Mouse (Mus musculus) heart, postnatal 25 days (tissue): ENCODE data around the gene Myo9b. TPM values are rescaled to one million over a fixed set of nuclear protein-coding genes. Genes with fewer than 3 reads are reported as not detected.

Experiments used
- DNase-seq: peaks from one replicate; pipeline ENCODE4 v3.0.0; 2022; ENCODE audit warnings: low spot score
- intact Hi-C: fragments of 180-260 bp; cut with DNase I; formaldehyde crosslinking; loops from one replicate; pipeline ENCODE4 v1.15.1; 2025
- total RNA-seq, 2 experiments: library from RNA; stranded (reverse); gene quantifications; 2 replicates each; pipeline ENCODE4 v1.2.3; 2021

Myo9b gene
- total RNA-seq, 2 experiments from 2014 or later = 26.2 to 28.6 TPM

GRCm38 (mm10) chr8:71346581-71346980 lies 74.1 kb downstream of the Myo9b start:
- intact Hi-C loops = loop anchor here (10.0 kb wide), 1 partner anchor 422 kb away; no protein-coding TSS in a partner anchor
- no peak for DNase-seq

- intact Hi-C loops = no loop called here
- DNase-seq = no peak
These were observed 78.6 kb downstream of the Myo9b start for GRCm38 (mm10) chr8:71351117-71351516.

DNA sequence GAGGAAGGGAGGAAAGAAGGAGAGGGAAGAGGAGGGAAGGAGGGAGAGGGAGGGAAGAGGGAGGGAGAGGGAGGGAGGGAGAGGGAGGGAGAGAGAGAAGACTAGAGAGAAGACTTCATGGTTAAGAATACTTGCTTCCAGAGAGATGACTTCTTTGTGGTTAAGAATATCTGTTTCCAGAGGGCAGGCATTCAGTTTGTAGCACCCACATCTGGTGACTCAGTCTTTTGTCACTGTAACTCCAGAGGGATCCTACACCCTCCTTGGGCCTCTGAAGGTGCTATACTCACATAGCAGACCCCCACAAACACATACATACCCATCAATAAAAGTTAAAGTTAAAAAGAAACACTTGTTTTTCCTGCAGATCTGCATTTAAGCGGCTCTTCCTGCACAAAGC lies 79.0 kb downstream of the Myo9b start:
- intact Hi-C loops = no loop called here

GRCm38 (mm10) chr8:71358026-71358425 lies 85.5 kb downstream of the Myo9b start:
- DNase-seq = no peak
- intact Hi-C loops = no loop called here

More for the DNA sequence above, 79.0 kb downstream of the Myo9b start:
- no peak for DNase-seq

DNA sequence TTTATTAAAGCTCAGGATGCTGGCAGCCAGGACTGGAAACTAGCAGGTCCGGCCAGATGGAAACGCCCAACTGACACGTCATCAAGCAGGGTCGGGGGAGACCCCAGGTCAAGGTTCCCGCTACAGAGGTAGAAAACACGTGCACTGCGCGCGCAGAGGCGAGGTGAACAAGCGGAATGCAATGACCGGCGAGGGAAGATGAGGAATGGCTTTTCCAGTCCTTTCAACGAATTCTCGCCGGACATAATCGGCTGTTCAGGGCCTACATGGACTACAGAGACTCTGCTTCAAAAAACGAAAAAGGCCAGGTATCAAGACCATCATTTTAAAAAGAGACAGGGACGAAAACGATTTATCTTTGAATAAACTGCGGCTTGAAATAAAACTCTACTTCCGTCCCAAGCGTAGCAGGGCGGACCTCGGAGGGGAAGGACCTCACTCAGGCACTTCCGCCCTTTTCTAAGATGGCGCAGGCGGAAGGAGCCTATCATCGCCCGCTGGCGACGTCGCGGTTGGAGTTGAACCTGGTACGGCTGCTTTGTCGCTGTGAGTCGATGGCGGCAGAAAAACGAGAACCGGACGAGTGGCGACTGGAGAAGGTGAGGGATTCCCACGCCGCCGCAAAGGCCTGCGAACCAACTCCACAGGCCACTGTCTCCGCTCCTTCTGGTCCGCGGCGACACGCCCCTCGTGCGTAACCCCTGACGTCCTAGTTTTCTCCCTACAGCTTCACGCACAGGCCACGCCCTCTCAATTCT lies 94.4 kb downstream of the Myo9b start, which contains the start of gene Use1:
Gene Use1 (plus strand): TSS at position 78 of the 758 bp plus-strand sequence.
- DNase-seq = peak; percentile 90
- intact Hi-C loops = no loop called here

- no peak for DNase-seq
- intact Hi-C loops = no loop called here
These were observed 95.1 kb downstream of the Myo9b start for GRCm38 (mm10) chr8:71367529-71368176.

- intact Hi-C loops = no loop called here
- DNase-seq = no peak
These were observed 95.9 kb downstream of the Myo9b start for GRCm38 (mm10) chr8:71368366-71368765.

GRCm38 (mm10) chr8:71369040-71369718 lies 96.7 kb downstream of the Myo9b start:
- no peak for DNase-seq
- intact Hi-C loops = no loop called here

DNA sequence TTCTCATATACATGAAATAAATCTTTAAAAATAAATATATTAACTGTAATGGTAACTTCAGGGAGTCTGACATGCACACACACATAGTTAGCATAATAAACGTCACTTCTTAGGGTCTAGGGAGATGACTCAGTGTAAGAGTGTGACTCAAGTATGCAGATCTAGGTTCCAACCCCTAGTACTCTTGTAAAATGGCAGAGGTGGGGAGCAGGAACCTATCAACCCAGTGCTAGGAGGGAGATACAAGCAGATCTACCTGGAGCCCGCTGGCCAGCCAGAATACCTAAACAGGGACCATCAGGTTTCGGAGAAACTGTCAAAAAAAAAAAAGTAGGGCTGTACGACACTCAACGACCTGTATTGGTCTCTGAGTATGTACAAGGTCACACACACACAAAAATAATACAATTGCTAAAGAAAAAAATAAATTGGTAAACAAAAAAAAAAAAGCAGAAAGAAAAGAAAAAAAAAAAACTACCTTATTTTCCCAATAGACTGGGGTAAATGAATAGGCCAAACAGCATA lies 98.3 kb downstream of the Myo9b start:
- intact Hi-C loops = no loop called here
- no peak for DNase-seq

DNA sequence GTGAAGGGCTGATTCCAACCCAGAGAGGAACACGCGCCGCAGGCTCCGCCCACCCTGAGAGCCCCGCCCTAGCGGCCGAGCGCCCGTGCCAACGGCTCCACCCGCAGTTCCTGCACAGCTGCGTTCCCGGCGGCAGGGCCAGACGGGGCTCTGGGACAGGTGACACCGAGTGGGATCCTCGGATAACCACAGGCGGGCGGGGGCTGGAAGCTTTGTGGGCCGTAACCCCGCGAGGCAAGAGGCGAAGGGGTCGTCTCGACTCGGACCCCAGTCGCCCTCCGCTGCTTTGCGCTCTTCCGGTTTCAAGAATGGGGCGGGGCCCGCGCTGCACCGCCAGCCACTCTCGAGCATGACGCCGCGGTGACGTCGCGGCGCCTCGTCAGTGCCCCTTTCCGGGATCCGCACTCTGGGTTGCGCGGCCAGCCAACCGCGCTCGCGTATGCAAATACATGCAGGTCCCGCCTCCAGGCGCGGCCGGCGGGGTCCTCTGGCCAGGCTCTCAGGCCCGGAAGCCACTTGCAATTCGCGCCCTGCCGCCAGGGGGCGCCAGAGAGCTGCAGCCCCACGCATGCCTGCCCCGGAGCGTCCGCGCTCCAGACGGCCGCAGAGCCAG lies 98.8 kb downstream of the Myo9b start, which contains the start of gene Ocel1:
Gene Ocel1 (plus strand): TSS at position 63 of the 613 bp plus-strand sequence.
- intact Hi-C loops = no loop called here
- DNase-seq = peak; percentile 96

GRCm38 (mm10) chr8:71372427-71372826 lies 99.9 kb downstream of the Myo9b start:
- no peak for DNase-seq
- intact Hi-C loops = loop anchor here (2.0 kb wide), 1 partner anchor 34 kb away; the partner anchor contains the start of gene Ankle1

GRCm38 (mm10) chr8:71373000-71373399 lies 100.5 kb downstream of the Myo9b start:
- intact Hi-C loops = loop anchor here (2.0 kb wide), 1 partner anchor 34 kb away; the partner anchor contains the start of gene Ankle1
- no peak for DNase-seq

DNA sequence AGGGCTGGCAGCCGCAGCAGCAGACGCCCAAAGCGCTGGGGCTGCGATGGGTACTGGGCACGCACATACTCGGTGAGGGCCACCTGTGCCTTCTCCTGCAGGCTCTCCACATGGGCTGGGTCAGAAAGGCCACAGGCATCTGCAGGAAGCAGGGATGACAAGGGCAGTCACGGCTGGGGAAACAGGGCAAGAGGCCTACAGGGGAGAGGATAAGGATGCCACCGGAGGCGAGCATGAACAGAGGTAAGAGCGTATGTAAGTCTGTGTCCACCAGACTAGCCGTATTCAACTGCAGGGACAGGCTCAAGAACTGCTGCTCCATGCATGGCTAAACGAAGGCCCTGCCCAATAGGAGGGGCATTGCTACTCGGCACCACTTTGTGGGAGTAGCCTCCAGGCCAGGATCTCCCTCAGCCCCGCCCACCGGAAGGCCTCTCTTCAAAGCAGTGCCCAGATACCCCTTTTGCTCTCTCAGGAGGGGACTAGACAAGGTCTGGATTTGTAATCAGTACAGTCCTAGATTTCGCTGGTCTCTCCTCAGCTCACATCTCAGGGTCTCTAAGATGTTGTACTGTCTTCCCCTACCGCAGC lies 102.2 kb downstream of the Myo9b start:
- DNase-seq = no peak
- intact Hi-C loops = no loop called here

DNA sequence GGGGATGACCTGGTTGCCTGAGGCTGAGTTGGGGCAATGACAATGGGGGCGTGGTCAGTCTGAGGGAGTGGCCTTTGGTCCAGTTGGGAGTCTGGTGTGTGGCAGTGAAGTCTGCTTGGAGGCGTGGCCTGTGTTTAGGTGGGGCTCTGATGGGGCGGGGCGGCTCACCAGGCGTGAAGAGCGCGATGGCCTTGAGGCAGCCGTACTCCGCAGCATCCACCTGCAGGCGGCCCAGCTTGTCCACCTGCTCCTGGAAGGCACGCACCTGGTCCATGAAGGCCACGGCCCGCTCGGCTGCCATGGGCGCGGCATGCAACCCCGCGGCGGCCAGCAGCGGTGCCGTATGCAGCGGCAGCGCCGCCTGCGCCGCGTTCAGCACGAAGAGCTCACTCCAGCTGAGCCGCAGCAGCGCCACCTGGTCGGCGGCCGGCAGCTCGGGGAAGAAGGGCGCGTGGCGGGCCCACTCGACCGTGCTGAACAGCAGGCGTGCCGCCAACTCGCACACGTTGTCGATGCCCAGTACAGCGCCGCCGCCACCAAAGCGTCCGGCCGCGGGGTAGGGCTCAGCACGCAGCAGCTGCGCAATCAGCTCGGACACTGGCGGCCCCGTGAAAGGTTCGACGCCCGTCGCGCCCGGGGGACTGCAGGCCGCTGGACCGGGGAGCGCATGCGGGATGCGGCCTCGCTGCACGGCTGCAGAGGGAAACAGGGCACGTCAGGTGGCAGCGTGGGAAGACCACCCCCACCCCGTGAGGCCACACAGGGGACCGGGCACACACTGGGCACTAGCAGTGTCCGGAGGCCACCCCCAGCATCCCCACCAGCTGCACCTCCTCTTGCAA lies 103.3 kb downstream of the Myo9b start:
- DNase-seq = no peak
- intact Hi-C loops = no loop called here

DNA sequence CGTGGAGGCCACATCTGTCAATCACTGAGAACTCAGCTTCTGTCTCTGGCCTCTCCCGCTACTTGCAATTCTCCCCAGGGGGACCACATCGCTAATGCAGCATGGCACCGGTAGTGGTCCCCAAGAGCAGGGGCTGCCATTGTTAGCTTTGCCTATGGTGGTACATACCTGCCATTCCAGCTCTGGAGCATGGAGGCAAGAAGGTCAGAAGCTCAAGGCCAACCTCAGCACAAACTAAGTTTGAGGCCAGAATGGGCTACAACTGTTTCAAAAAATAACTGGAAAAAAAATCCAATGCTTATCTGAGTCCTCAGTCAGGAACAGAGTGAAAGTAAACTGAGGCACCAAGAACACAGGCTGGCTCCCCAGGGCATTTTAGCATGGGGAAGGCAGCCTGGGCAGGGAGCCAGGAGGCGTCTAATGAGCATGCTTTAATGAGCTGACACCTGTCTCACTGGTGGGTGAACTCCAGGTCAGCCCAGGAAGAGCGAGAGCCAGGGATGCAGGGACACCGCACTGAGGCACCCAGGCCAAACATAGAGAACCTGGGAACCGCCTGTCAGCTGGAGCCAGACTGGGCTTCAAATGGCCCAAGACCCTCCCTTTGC lies 104.0 kb downstream of the Myo9b start:
- intact Hi-C loops = no loop called here
- DNase-seq = no peak

DNA sequence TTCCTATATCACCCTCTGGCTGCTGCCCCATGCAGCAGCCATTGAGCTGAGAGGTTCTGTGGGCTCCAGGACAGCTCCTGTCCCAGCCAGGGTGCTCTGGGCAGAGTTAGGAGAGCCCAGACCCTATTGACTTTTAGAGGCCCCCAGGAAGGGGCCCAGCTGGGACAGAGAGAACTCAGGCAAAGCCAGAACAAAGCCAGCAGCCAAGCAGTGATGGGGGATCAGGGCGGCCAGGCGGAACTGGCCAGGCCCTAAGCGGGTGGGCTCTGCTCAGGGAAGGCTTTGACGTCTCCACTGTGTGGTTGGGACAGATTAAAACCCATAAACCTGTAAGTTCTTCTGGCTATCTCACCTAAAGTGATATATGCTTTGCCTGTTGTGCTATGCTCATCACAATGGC lies 106.5 kb downstream of the Myo9b start:
- no peak for DNase-seq
- intact Hi-C loops = loop anchor here (1.0 to 2.0 kb wide), 2 partner anchors 24 to 83 kb away; no protein-coding TSS in a partner anchor

GRCm38 (mm10) chr8:71379512-71380075 lies 107.1 kb downstream of the Myo9b start:
- DNase-seq = no peak
- intact Hi-C loops = loop anchor here (1.0 to 2.0 kb wide), 2 partner anchors 23 to 83 kb away; no protein-coding TSS in a partner anchor
